Mouse (Mus musculus) CH12.LX (cell line): ENCODE measurements around the gene Zbtb37.

ENCODE experiments used
- CTCF ChIP-seq, 2 experiments: IDR thresholded peaks in 1 of 2; conservative IDR thresholded peaks in 1 of 2; 2 replicates each; pipeline ENCODE4 v1.5.1; 2011 to 2012; ENCODE audit warnings: low read depth in 2 of 2, low read length in 2 of 2, improper control_type of control experiment in 1 of 2, inconsistent platforms in 1 of 2, mild to moderate bottlenecking in 1 of 2, moderate library complexity in 1 of 2
- POLR2A ChIP-seq: IDR thresholded peaks from 2 replicates; pipeline ENCODE4 v1.6.1; 2011; ENCODE audit warnings: low read depth, mild to moderate bottlenecking, improper control_type of control experiment, low read length
- SIN3A ChIP-seq: IDR thresholded peaks from 2 replicates; pipeline ENCODE4 v1.6.1; 2012; ENCODE audit warnings: low read length, improper control_type of control experiment, inconsistent platforms
- TCF12 ChIP-seq: IDR thresholded peaks from 2 replicates; pipeline ENCODE4 v1.6.1; 2014; ENCODE audit warnings: low read depth, mild to moderate bottlenecking, inconsistent platforms, low read length, improper control_type of control experiment

GRCm38 (mm10) chr1:161005526-161005925, 29.1 kb downstream of the Zbtb37 start:
- TF ChIP-seq TCF12 (no peak), CTCF (conservative IDR thresholded peaks at IDR 0.05 in 1 of 2, IDR thresholded peaks at IDR 0.05 in 1 of 2; ENCODE audit: low read depth in 2 of 2, low read length in 2 of 2) (no peak), POLR2A (no peak), SIN3A (no peak)
